Mouse (Mus musculus): ENCODE measurements around the gene Med12l.

Gene Med12l

GRCm38 (mm10) chr3:59344065-59344905, 338.7 kb downstream of the Med12l start, which contains the start of gene Igsf10:
TSS of gene Igsf10 (minus strand) at chr3:59344394.
- DNase-seq = no peak

- no peak for DNase-seq
These were observed 346.1 kb downstream of the Med12l start for GRCm38 (mm10) chr3:59351768-59352167.

GRCm38 (mm10) chr3:59354156-59354555, 348.5 kb downstream of the Med12l start:
- no peak for DNase-seq

GRCm38 (mm10) chr3:59360102-59360501, 354.5 kb downstream of the Med12l start:
- DNase-seq = no peak

- no peak for DNase-seq
These were observed 356.3 kb downstream of the Med12l start for GRCm38 (mm10) chr3:59361895-59362294.
